Mouse (Mus musculus) intestine, embryonic 14.5 days (tissue): ENCODE measurements around the gene Olfr266. TPM values are rescaled to one million over a fixed set of nuclear protein-coding genes. Genes with fewer than 3 reads are reported as not detected.

Source experiments
- ATAC-seq: fragments of 200-750 bp; cut with Nextera tagmentation; replicated peaks from 2 replicates; pipeline ENCODE4 v1.8.0; 2017; ENCODE audit warnings: low read depth, moderate number of reproducible peaks, moderate TSS enrichment, moderate library complexity; ENCODE audit not compliant: low FRiP score, low TSS enrichment
- DNase-seq: peaks from one replicate; pipeline ENCODE4 v3.0.0-alpha.2; 2018; ENCODE audit warnings: low spot score
- H3K27ac ChIP-seq: fragments of 300-500 bp; sonication (generic); 2 replicates; pipeline ENCODE4 v1.5.1; 2014; ENCODE audit warnings: low read depth, mild to moderate bottlenecking, control low read depth
- H3K27me3 ChIP-seq: fragments of 300-500 bp; sonication (generic); replicated peaks from 2 replicates; pipeline ENCODE4 v1.6.1; 2014; ENCODE audit warnings: low read length, control low read depth; ENCODE audit not compliant: control insufficient read depth, insufficient read depth
- H3K36me3 ChIP-seq: fragments of 300-500 bp; sonication (generic); 2 replicates; pipeline ENCODE4 v1.6.1; 2014; ENCODE audit warnings: low read length, control low read depth; ENCODE audit not compliant: control insufficient read depth, insufficient read depth
- H3K4me1 ChIP-seq: fragments of 300-500 bp; sonication (generic); replicated peaks from 2 replicates; pipeline ENCODE4 v1.6.1; 2014; ENCODE audit warnings: low read length, control low read depth, mixed read lengths; ENCODE audit not compliant: control insufficient read depth, insufficient read depth
- H3K4me2 ChIP-seq: fragments of 300-500 bp; sonication (generic); 2 replicates; pipeline ENCODE4 v1.6.1; 2014; ENCODE audit warnings: low read length
- H3K4me3 ChIP-seq: fragments of 300-500 bp; sonication (generic); 2 replicates; pipeline ENCODE4 v1.5.1; 2014; ENCODE audit warnings: low read depth, low read length, control low read depth, mixed read lengths
- H3K9ac ChIP-seq: fragments of 300-500 bp; sonication (generic); 2 replicates; pipeline ENCODE4 v1.6.1; 2014; ENCODE audit warnings: mild to moderate bottlenecking, low read length
- H3K9me3 ChIP-seq: fragments of 300-500 bp; sonication (generic); 2 replicates; pipeline ENCODE4 v1.6.1; 2016; ENCODE audit warnings: low read length, control low read depth; ENCODE audit not compliant: control insufficient read depth
- WGBS: fragments of 180-500 bp; shearing (Covaris S2); extraction: QIAGEN DNeasy Blood & Tissue Kit; methylation state at CpG from one replicate; pipeline ENCODE4 v1.1.7; 2014; 5-methylcytosine and 5-hydroxymethylcytosine counted together
- polyA plus RNA-seq: library from polyadenylated mRNA; unstranded; fragments of >200 nt; fragmentation: Nextera tagmentation; extraction: Ambion mirVana; gene quantifications from 2 replicates; pipeline ENCODE4 v1.2.1, GENCODE M21; 2014

Gene Olfr266
- polyA plus RNA-seq = not detected in 2 replicates

GRCm38 (mm10) chr3:106826187-106826586 is at the start of gene Olfr266:
Gene Olfr266, minus strand, starts transcription at chr3:106826287.
- no peaks in the 10 kb centered on the region for H3K4me1 ChIP-seq
- ATAC-seq = no peak

GRCm38 (mm10) chr3:106875626-106876025 is 49.5 kb upstream of the Olfr266 start:
- ATAC-seq (no peak), DNase-seq (no peak)
- no peaks in the 10 kb centered on the region for H3K4me1 ChIP-seq
- no peaks in the 10 kb centered on the region for H3K27me3 ChIP-seq
- no peak overlapping the region for H3K27ac ChIP-seq
- 95% methylated on average over 1 of the region's 1 CpGs for WGBS
- no peaks in the 10 kb centered on the region for H3K9me3 ChIP-seq
- no peak overlapping the region for H3K4me3 ChIP-seq
- H3K4me2 ChIP-seq = no peak overlapping the region
- H3K36me3 ChIP-seq = no peaks in the 10 kb centered on the region
- H3K9ac ChIP-seq = no peak overlapping the region

More at GRCm38 (mm10) chr3:106826187-106826586, at the start of gene Olfr266:
- Histone ChIP-seq H3K9ac (no peak within 1 kb of the TSS), H3K27ac (no peak within 1 kb of the TSS), H3K4me2 (no peak within 1 kb of the TSS), H3K9me3 (no peaks in the 10 kb centered on the region), H3K4me3 (no peak within 1 kb of the TSS), H3K27me3 (no peaks in the 10 kb centered on the region), H3K36me3 (no peaks in the 10 kb centered on the region)
- WGBS = 89% methylated on average over 1 of the region's 1 CpGs
- DNase-seq = no peak

GRCm38 (mm10) chr3:106872893-106873292 is 46.8 kb upstream of the Olfr266 start:
- no peak overlapping the region for H3K9ac ChIP-seq
- no peak for DNase-seq

GRCm38 (mm10) chr3:106832107-106832506 is 6.0 kb upstream of the Olfr266 start:
- no peaks in the 10 kb centered on the region for H3K9me3 ChIP-seq
- no peak for DNase-seq

More at GRCm38 (mm10) chr3:106872893-106873292, 46.8 kb upstream of the Olfr266 start:
- no peak for ATAC-seq
- no peak overlapping the region for H3K4me3 ChIP-seq
- H3K4me2 ChIP-seq = no peak overlapping the region
- no peak overlapping the region for H3K27ac ChIP-seq
- no peaks in the 10 kb centered on the region for H3K27me3 ChIP-seq
- no peaks in the 10 kb centered on the region for H3K9me3 ChIP-seq
- H3K4me1 ChIP-seq = no peaks in the 10 kb centered on the region
- H3K36me3 ChIP-seq = no peaks in the 10 kb centered on the region

GRCm38 (mm10) chr3:106817676-106818075 is 8.4 kb downstream of the Olfr266 start:
- WGBS = 66% methylated on average over 2 of the region's 2 CpGs
- H3K4me1 ChIP-seq = no peaks in the 10 kb centered on the region
- no peak overlapping the region for H3K27ac ChIP-seq
- DNase-seq (no peak), ATAC-seq (no peak)
- H3K9me3 ChIP-seq = no peaks in the 10 kb centered on the region
- no peak overlapping the region for H3K9ac ChIP-seq
- no peaks in the 10 kb centered on the region for H3K36me3 ChIP-seq
- H3K4me2 ChIP-seq = no peak overlapping the region
- no peaks in the 10 kb centered on the region for H3K27me3 ChIP-seq
- no peak overlapping the region for H3K4me3 ChIP-seq

More at GRCm38 (mm10) chr3:106832107-106832506, 6.0 kb upstream of the Olfr266 start:
- H3K36me3 ChIP-seq = no peaks in the 10 kb centered on the region
- H3K4me2 ChIP-seq = no peak overlapping the region
- 81% methylated on average over 1 of the region's 1 CpGs for WGBS
- no peaks in the 10 kb centered on the region for H3K4me1 ChIP-seq
- no peaks in the 10 kb centered on the region for H3K27me3 ChIP-seq
- H3K9ac ChIP-seq = no peak overlapping the region
- no peak overlapping the region for H3K27ac ChIP-seq
- H3K4me3 ChIP-seq = no peak overlapping the region
- no peak for ATAC-seq

GRCm38 (mm10) chr3:106808972-106809695 is 17.0 kb downstream of the Olfr266 start:
- no peak for DNase-seq
- Histone ChIP-seq H3K9me3 (no peaks in the 10 kb centered on the region), H3K27me3 (no peaks in the 10 kb centered on the region), H3K9ac (no peak overlapping the region), H3K4me1 (no peaks in the 10 kb centered on the region), H3K4me2 (no peak overlapping the region), H3K27ac (no peak overlapping the region), H3K36me3 (no peaks in the 10 kb centered on the region), H3K4me3 (no peak overlapping the region)
- ATAC-seq = no peak
- 64% methylated on average over 2 of the region's 2 CpGs for WGBS

GRCm38 (mm10) chr3:106798079-106798478 is 28.0 kb downstream of the Olfr266 start:
- no peak for DNase-seq
- Histone ChIP-seq H3K4me1 (no peaks in the 10 kb centered on the region), H3K36me3 (no peaks in the 10 kb centered on the region), H3K4me3 (no peak overlapping the region), H3K27ac (no peak overlapping the region), H3K27me3 (no peaks in the 10 kb centered on the region), H3K9ac (no peak overlapping the region), H3K4me2 (no peak overlapping the region), H3K9me3 (no peaks in the 10 kb centered on the region)
- no peak for ATAC-seq

- no peaks in the 10 kb centered on the region for H3K36me3 ChIP-seq
- H3K4me3 ChIP-seq = no peak within 1 kb of the TSS
- no peaks in the 10 kb centered on the region for H3K9me3 ChIP-seq
- H3K27me3 ChIP-seq = no peaks in the 10 kb centered on the region
- no peak within 1 kb of the TSS for H3K9ac ChIP-seq
- no peak for ATAC-seq
- no peak for DNase-seq
- H3K27ac ChIP-seq = no peak within 1 kb of the TSS
- WGBS = 68% methylated on average over 2 of the region's 2 CpGs
- no peaks in the 10 kb centered on the region for H3K4me1 ChIP-seq
- no peak within 1 kb of the TSS for H3K4me2 ChIP-seq
These were observed 36.2 kb downstream of the Olfr266 start, which contains the start of gene Cd53 for GRCm38 (mm10) chr3:106789930-106790329. Gene Cd53, minus strand, starts transcription at chr3:106790149.

GRCm38 (mm10) chr3:106788440-106788887 is 37.6 kb downstream of the Olfr266 start:
- H3K4me2 ChIP-seq = no peak overlapping the region
- no peak overlapping the region for H3K4me3 ChIP-seq
- H3K27me3 ChIP-seq = no peaks in the 10 kb centered on the region
- H3K9ac ChIP-seq = no peak overlapping the region
- H3K27ac ChIP-seq = no peak overlapping the region
- DNase-seq = no peak
- ATAC-seq = no peak
- H3K36me3 ChIP-seq = no peaks in the 10 kb centered on the region
- H3K9me3 ChIP-seq = no peaks in the 10 kb centered on the region
- 52% methylated on average over 2 of the region's 2 CpGs for WGBS
- H3K4me1 ChIP-seq = no peaks in the 10 kb centered on the region
